Mouse (Mus musculus): ENCODE data around the gene Dppa2. TPM values are rescaled to one million over a fixed set of nuclear protein-coding genes. Genes with fewer than 3 reads are reported as not detected.
"Not testable (repeated sequence)": the region's sequence is repeated elsewhere in the genome, so short reads cannot be mapped to it uniquely, and the experiment has no call there.

Dppa2 gene
- polyA plus RNA-seq, 1 experiment from 2014 or later, result not detected

DNA sequence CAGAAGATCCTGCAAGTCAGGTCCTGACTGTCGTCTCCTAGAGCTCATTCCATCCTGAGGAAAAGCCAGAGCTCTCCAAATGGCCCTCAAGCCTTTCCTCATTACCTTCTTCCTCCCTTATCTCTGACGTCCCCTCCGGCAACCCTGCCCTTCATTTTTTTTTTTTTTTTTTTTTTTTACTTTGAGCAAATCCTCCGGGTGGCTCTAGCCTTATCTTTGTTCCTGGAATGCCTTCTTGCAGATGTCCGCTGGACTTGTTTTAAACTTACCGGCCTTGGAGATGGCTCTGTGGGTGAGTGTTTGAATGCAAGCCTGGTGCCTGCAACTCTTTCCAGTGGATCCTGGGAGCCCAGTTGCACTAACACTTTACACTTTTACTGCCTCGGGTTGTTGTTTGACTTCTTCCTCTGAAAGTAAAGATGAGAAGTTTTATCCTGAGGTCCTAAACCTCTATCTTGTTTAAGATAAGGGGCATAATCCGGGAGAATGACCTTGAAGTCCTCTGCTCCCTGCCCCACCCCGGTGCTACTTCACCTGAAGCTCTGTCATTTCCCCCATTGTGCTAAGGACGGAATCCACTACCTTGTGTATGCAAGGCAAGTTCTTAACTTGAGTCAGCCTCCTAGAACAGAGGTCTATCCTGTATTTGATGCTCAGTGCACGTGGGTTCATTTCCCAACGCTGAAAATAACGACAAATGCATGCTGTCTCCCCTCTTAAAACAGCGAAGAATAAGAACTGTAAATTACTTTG, 6.1 kb upstream of the Dppa2 start:
- H3K4me1 ChIP-seq (replicated peaks; ENCODE audit: control insufficient read depth, insufficient read depth, low read length), result no peaks in the 10 kb centered on the region
- no peaks in the 10 kb centered on the region for H3K27me3 ChIP-seq (ENCODE audit: control insufficient read depth, insufficient read depth, low read length)
- no peaks in the 10 kb centered on the region for H3K9me3 ChIP-seq (ENCODE audit: control insufficient read depth, low read length)
- DNase-seq (ENCODE audit: low spot score) (no peak), ATAC-seq (ENCODE audit: low FRiP score) (no peak)
- H3K4me3 ChIP-seq (replicated peaks; ENCODE audit: low read length), result no peak overlapping the region
- H3K4me2 ChIP-seq (replicated peaks), result no peak overlapping the region
- H3K27ac ChIP-seq, result no peak overlapping the region
- H3K9ac ChIP-seq, result no peak overlapping the region
- WGBS, result 88% methylated on average over 14 of the region's 14 CpGs
- H3K36me3 ChIP-seq (replicated peaks; ENCODE audit: control insufficient read depth, insufficient read depth), result no peaks in the 10 kb centered on the region

GRCm38 (mm10) chr16:48299884-48300283, 3.8 kb upstream of the Dppa2 start:
- Histone ChIP-seq H3K9me3 (ENCODE audit: control insufficient read depth, low read length) (no peaks in the 10 kb centered on the region), H3K4me2 (replicated peaks) (no peak overlapping the region), H3K4me3 (replicated peaks; ENCODE audit: low read length) (no peak overlapping the region), H3K9ac (no peak overlapping the region), H3K36me3 (replicated peaks; ENCODE audit: control insufficient read depth, insufficient read depth) (no peaks in the 10 kb centered on the region), H3K27ac (no peak overlapping the region), H3K4me1 (replicated peaks; ENCODE audit: control insufficient read depth, insufficient read depth, low read length) (no peaks in the 10 kb centered on the region), H3K27me3 (ENCODE audit: control insufficient read depth, insufficient read depth, low read length) (no peaks in the 10 kb centered on the region)
- WGBS, result 83% methylated on average over 3 of the region's 3 CpGs
- DNase-seq (ENCODE audit: low spot score) (no peak), ATAC-seq (ENCODE audit: low FRiP score) (no peak)

- DNase-seq (ENCODE audit: low spot score) (no peak), ATAC-seq (ENCODE audit: low FRiP score) (no peak)
- no peaks in the 10 kb centered on the region for H3K4me1 ChIP-seq (replicated peaks; ENCODE audit: control insufficient read depth, insufficient read depth, low read length)
- WGBS, result 93% methylated on average over 3 of the region's 3 CpGs
- H3K9ac ChIP-seq, result no peak overlapping the region
- H3K27ac ChIP-seq, result no peak overlapping the region
- no peak overlapping the region for H3K4me2 ChIP-seq (replicated peaks)
- no peaks in the 10 kb centered on the region for H3K27me3 ChIP-seq (ENCODE audit: control insufficient read depth, insufficient read depth, low read length)
- H3K36me3 ChIP-seq (replicated peaks; ENCODE audit: control insufficient read depth, insufficient read depth), result no peaks in the 10 kb centered on the region
- no peaks in the 10 kb centered on the region for H3K9me3 ChIP-seq (ENCODE audit: control insufficient read depth, low read length)
- no peak overlapping the region for H3K4me3 ChIP-seq (replicated peaks; ENCODE audit: low read length)
These were observed 275 bp downstream of the Dppa2 start for GRCm38 (mm10) chr16:48303983-48304382.

DNA sequence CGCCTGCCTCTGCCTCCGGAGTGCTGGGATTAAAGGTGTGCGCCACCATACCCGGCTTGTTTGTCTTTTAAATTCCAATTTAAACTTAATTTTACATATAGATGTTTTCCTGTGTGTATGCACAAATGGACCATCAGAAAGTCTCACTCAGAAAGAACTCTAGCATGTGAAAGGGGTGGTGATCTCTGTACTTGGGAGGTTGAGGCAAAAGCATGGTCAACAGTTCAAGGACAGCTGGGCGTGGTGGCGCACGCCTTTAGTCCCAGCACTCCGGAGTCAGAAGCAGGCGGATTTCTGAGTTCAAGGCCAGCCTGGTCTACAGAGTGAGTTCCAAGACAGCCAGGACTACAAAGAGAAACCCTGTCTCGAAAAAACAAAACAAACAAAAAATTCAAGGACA, 5.2 kb downstream of the Dppa2 start:
- H3K27ac ChIP-seq; H3K4me3 ChIP-seq (replicated peaks; ENCODE audit: low read length); H3K9ac ChIP-seq; ATAC-seq (ENCODE audit: low FRiP score); H3K27me3 ChIP-seq (ENCODE audit: control insufficient read depth, insufficient read depth, low read length); DNase-seq (ENCODE audit: low spot score); H3K4me2 ChIP-seq (replicated peaks); H3K36me3 ChIP-seq (replicated peaks; ENCODE audit: control insufficient read depth, insufficient read depth); H3K9me3 ChIP-seq (ENCODE audit: control insufficient read depth, low read length); H3K4me1 ChIP-seq (replicated peaks; ENCODE audit: control insufficient read depth, insufficient read depth, low read length): not testable (repeated sequence)
- 97% methylated on average over 10 of the region's 10 CpGs for WGBS

- Histone ChIP-seq H3K4me1 (replicated peaks; ENCODE audit: control insufficient read depth, insufficient read depth, low read length) (no peaks in the 10 kb centered on the region), H3K9me3 (ENCODE audit: control insufficient read depth, low read length) (no peaks in the 10 kb centered on the region), H3K4me3 (replicated peaks; ENCODE audit: low read length) (no peak overlapping the region), H3K27me3 (ENCODE audit: control insufficient read depth, insufficient read depth, low read length) (no peaks in the 10 kb centered on the region), H3K4me2 (replicated peaks) (no peak overlapping the region), H3K27ac (no peak overlapping the region), H3K9ac (no peak overlapping the region), H3K36me3 (replicated peaks; ENCODE audit: control insufficient read depth, insufficient read depth) (no peaks in the 10 kb centered on the region)
- ATAC-seq (ENCODE audit: low FRiP score) (no peak), DNase-seq (ENCODE audit: low spot score) (no peak)
- WGBS, result 79% methylated on average over 12 of the region's 12 CpGs
These were observed 6.4 kb downstream of the Dppa2 start for GRCm38 (mm10) chr16:48309912-48310630.

- Histone ChIP-seq H3K4me3 (replicated peaks; ENCODE audit: low read length) (no peak overlapping the region), H3K4me2 (replicated peaks) (no peak overlapping the region), H3K36me3 (replicated peaks; ENCODE audit: control insufficient read depth, insufficient read depth) (no peaks in the 10 kb centered on the region), H3K9me3 (ENCODE audit: control insufficient read depth, low read length) (no peaks in the 10 kb centered on the region), H3K4me1 (replicated peaks; ENCODE audit: control insufficient read depth, insufficient read depth, low read length) (no peaks in the 10 kb centered on the region), H3K27me3 (ENCODE audit: control insufficient read depth, insufficient read depth, low read length) (no peaks in the 10 kb centered on the region), H3K27ac (no peak overlapping the region), H3K9ac (no peak overlapping the region)
- WGBS, result 91% methylated on average over 3 of the region's 3 CpGs
- DNase-seq (ENCODE audit: low spot score), result no peak
- ATAC-seq (ENCODE audit: low FRiP score), result no peak
These were observed 11.6 kb downstream of the Dppa2 start for GRCm38 (mm10) chr16:48315294-48315693.

GRCm38 (mm10) chr16:48320781-48321180, 17.1 kb downstream of the Dppa2 start:
- Histone ChIP-seq H3K27me3 (ENCODE audit: control insufficient read depth, insufficient read depth, low read length) (no peaks in the 10 kb centered on the region), H3K4me3 (replicated peaks; ENCODE audit: low read length) (no peak overlapping the region), H3K9me3 (ENCODE audit: control insufficient read depth, low read length) (no peaks in the 10 kb centered on the region), H3K36me3 (replicated peaks; ENCODE audit: control insufficient read depth, insufficient read depth) (no peaks in the 10 kb centered on the region), H3K4me2 (replicated peaks) (no peak overlapping the region), H3K27ac (no peak overlapping the region), H3K9ac (no peak overlapping the region), H3K4me1 (replicated peaks; ENCODE audit: control insufficient read depth, insufficient read depth, low read length) (no peaks in the 10 kb centered on the region)
- no peak for ATAC-seq (ENCODE audit: low FRiP score)
- 97% methylated on average over 6 of the region's 6 CpGs for WGBS
- no peak for DNase-seq (ENCODE audit: low spot score)

DNA sequence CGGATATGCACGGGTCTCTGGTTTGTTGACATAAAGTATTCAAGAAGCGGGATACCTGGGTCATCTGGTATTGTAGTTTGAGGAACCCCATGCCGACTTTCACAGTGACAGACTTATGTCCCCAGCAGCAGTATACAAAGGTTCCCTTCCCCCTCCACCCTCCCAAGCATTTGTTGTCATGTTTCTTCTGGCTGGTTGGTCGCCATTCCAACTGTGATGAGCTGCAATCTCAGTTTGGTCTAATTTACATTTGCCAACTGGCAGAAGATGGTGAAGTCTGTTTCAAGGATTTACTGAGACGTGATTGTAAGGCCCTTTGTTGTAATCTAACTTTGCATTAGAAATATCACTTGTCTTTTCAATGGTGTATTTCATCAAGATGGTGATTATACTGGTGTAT, 19.4 kb downstream of the Dppa2 start:
- H3K4me3 ChIP-seq (replicated peaks; ENCODE audit: low read length), result no peak overlapping the region
- ATAC-seq (ENCODE audit: low FRiP score) (no peak), DNase-seq (ENCODE audit: low spot score) (no peak)
- no peaks in the 10 kb centered on the region for H3K36me3 ChIP-seq (replicated peaks; ENCODE audit: control insufficient read depth, insufficient read depth)
- no peaks in the 10 kb centered on the region for H3K4me1 ChIP-seq (replicated peaks; ENCODE audit: control insufficient read depth, insufficient read depth, low read length)
- no peak overlapping the region for H3K27ac ChIP-seq
- no peaks in the 10 kb centered on the region for H3K27me3 ChIP-seq (ENCODE audit: control insufficient read depth, insufficient read depth, low read length)
- H3K9me3 ChIP-seq (ENCODE audit: control insufficient read depth, low read length), result no peaks in the 10 kb centered on the region
- H3K9ac ChIP-seq, result no peak overlapping the region
- 65% methylated on average over 6 of the region's 6 CpGs for WGBS
- no peak overlapping the region for H3K4me2 ChIP-seq (replicated peaks)

GRCm38 (mm10) chr16:48323602-48324345, 20.1 kb downstream of the Dppa2 start:
- no peak overlapping the region for H3K4me2 ChIP-seq (replicated peaks)
- H3K9ac ChIP-seq, result no peak overlapping the region
- DNase-seq (ENCODE audit: low spot score), result no peak
- 87% methylated on average over 8 of the region's 8 CpGs for WGBS
- H3K4me1 ChIP-seq (replicated peaks; ENCODE audit: control insufficient read depth, insufficient read depth, low read length), result no peaks in the 10 kb centered on the region
- H3K27ac ChIP-seq, result no peak overlapping the region
- no peaks in the 10 kb centered on the region for H3K27me3 ChIP-seq (ENCODE audit: control insufficient read depth, insufficient read depth, low read length)
- no peaks in the 10 kb centered on the region for H3K9me3 ChIP-seq (ENCODE audit: control insufficient read depth, low read length)
- no peak overlapping the region for H3K4me3 ChIP-seq (replicated peaks; ENCODE audit: low read length)
- ATAC-seq (ENCODE audit: low FRiP score), result no peak
- no peaks in the 10 kb centered on the region for H3K36me3 ChIP-seq (replicated peaks; ENCODE audit: control insufficient read depth, insufficient read depth)
